Mouse (Mus musculus): ENCODE results near the gene Xrn2. TPM values are rescaled to one million over a fixed set of nuclear protein-coding genes. Genes with fewer than 3 reads are reported as not detected.

Gene Xrn2
- 93.4 and 101 TPM in 2 replicates for polyA plus RNA-seq (2014; fragmentation: Nextera tagmentation; extraction: Ambion mirVana)

DNA sequence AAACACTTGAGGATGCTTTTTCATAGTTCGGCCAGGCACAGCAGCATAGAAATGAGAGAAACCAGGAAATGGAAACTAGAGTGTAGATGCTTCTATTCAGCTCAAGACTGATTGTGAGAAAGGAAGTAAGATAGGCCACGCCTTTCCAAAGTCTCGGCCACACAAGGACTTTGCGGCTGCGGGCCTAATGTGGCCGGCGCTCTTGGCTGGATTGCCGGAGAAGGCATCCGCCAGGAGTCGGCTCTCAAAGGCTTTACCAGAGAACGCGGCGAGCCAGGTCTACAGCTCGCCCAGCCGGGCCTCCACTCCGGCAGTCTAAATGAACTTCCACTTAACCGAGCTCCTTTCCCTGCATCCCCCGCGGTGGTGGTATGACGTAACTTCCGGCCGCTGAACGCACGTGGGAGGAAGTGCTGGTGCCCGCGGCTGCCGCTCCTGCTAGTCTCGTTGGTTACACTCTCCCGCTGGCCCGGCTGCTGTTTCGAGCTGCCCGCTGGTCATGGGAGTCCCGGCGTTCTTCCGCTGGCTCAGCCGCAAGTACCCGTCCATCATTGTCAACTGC is at the start of gene Xrn2:
Gene Xrn2, plus strand, starts transcription at position 374 of the 562 bp plus-strand sequence.
- Histone ChIP-seq H3K4me2 (ENCODE audit: low read length) (peak within 1 kb of the TSS; percentile 74), H3K4me3 (ENCODE audit: low read depth, low read length) (peak within 1 kb of the TSS; percentile 83), H3K4me1 (ENCODE audit: control insufficient read depth, insufficient read depth, low read length) (peaks cover 14% of the 10 kb centered on the region), H3K9me3 (replicated peaks; ENCODE audit: control insufficient read depth, low read length) (no peaks in the 10 kb centered on the region), H3K27me3 (replicated peaks; ENCODE audit: control insufficient read depth, insufficient read depth, low read length) (no peaks in the 10 kb centered on the region), H3K36me3 (ENCODE audit: control insufficient read depth, insufficient read depth, low read length) (no peaks in the 10 kb centered on the region), H3K9ac (ENCODE audit: low read length) (peak within 1 kb of the TSS; percentile 93), H3K27ac (ENCODE audit: low read depth, low read length) (peak within 1 kb of the TSS; percentile 98)
- WGBS, result under 1% methylated on average over 37 of the region's 37 CpGs
- peak; percentile 98 for DNase-seq (ENCODE audit: low spot score)
- peak; percentile 97 for ATAC-seq

DNA sequence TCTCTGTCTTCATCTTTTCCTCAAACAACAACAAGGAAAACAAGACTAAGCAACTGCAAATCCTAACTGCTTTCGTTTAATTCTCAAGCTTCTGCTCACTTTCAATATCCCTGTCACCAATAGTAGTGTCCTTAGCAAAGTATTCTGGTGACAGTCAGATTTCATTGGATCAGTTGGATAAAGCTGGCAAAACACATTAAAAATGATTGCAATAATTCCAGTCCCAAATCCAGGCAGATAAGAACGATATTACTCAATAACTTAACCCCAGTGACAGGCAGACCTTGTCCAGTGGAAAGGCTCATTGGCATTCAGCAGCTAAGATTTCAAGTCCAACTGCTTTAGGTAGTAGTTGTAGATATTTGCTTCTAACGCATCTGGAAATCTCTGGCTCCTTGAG is 37.8 kb upstream of the Xrn2 start:
- H3K4me1 ChIP-seq (ENCODE audit: control insufficient read depth, insufficient read depth, low read length), result no peaks in the 10 kb centered on the region
- no peaks in the 10 kb centered on the region for H3K27me3 ChIP-seq (replicated peaks; ENCODE audit: control insufficient read depth, insufficient read depth, low read length)
- H3K9ac ChIP-seq (ENCODE audit: low read length), result no peak overlapping the region
- DNase-seq (ENCODE audit: low spot score) (no peak), ATAC-seq (no peak)
- no peaks in the 10 kb centered on the region for H3K36me3 ChIP-seq (ENCODE audit: control insufficient read depth, insufficient read depth, low read length)
- H3K9me3 ChIP-seq (replicated peaks; ENCODE audit: control insufficient read depth, low read length), result no peaks in the 10 kb centered on the region
- whole genome bisulfite sequencing, result 92% methylated on average over 3 of the region's 3 CpGs
- H3K27ac ChIP-seq (ENCODE audit: low read depth, low read length), result no peak overlapping the region
- no peak overlapping the region for H3K4me2 ChIP-seq (ENCODE audit: low read length)
- no peak overlapping the region for H3K4me3 ChIP-seq (ENCODE audit: low read depth, low read length)

DNA sequence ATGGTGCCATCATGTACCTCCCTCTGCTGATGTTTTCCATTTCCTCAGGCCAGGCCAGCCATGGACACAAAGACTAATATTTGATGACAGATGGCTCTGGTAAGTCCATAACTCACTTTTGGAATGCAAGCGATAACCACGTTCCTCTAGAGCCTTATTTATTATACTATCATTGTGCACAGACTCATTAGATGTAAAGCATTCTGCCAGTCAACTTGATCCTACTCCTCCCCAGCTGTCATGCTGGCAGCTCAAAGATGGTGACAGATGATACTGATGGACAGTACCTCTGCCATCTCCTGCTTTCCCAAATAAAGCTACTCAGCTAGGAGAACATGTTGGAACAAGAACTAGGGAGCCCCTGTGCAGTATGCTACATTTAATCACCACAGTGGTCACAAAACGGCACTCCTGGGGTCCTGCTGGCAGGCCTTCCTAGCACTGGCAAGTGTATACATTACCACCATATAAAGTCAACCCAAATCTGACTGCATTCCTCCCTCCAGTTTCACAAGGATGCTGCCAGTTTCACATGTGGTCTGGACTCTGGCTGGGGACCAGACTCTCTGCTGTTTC is 37.3 kb upstream of the Xrn2 start:
- H3K27me3 ChIP-seq (replicated peaks; ENCODE audit: control insufficient read depth, insufficient read depth, low read length), result no peaks in the 10 kb centered on the region
- WGBS, result 73% methylated on average over 3 of the region's 3 CpGs
- H3K36me3 ChIP-seq (ENCODE audit: control insufficient read depth, insufficient read depth, low read length), result no peaks in the 10 kb centered on the region
- no peak overlapping the region for H3K4me3 ChIP-seq (ENCODE audit: low read depth, low read length)
- no peak overlapping the region for H3K9ac ChIP-seq (ENCODE audit: low read length)
- no peaks in the 10 kb centered on the region for H3K9me3 ChIP-seq (replicated peaks; ENCODE audit: control insufficient read depth, low read length)
- H3K4me1 ChIP-seq (ENCODE audit: control insufficient read depth, insufficient read depth, low read length), result no peaks in the 10 kb centered on the region
- no peak overlapping the region for H3K27ac ChIP-seq (ENCODE audit: low read depth, low read length)
- ATAC-seq (no peak), DNase-seq (ENCODE audit: low spot score) (no peak)
- H3K4me2 ChIP-seq (ENCODE audit: low read length), result no peak overlapping the region

DNA sequence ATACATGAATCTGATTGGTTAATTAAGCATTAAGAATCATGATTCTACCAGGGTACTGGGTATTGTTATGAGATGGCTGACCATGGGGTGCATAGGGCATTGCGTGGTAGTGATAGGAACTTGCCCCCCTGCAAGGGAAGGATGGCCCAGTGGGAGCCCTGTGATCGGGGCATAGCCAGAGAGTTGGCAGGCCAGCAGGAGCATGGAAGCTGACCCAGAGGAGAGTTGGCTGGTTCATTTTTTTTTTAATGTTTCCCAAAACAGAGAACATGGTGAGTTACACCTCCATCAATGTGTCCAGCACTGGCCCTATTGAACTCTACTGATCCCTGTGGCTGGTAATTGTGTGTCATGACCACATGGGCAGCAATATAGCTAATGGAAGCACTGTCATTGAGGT is 30.0 kb upstream of the Xrn2 start:
- no peak for ATAC-seq
- DNase-seq (ENCODE audit: low spot score), result no peak
- 93% methylated on average over 2 of the region's 2 CpGs for WGBS

DNA sequence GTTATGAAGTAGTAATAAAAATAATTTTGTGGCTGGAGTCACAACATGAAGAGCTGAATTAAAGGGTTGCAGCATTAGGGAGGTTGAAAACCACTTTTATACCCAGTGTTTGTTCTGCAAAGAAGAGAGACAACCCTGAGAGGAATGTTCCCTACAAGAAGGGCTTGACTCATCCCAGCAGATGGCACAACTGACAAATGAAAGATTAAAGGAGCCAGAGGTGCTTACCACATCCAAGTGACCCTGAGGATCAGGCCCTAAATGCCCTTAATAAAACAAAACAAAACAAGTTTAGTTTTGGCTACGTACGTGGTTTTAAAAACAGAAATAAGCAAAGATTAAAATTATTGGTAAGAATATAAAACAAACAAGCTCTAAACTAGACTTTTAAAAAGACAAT is 28.0 kb upstream of the Xrn2 start:
- H3K9ac ChIP-seq (ENCODE audit: low read length), result no peak overlapping the region
- no peak overlapping the region for H3K27ac ChIP-seq (ENCODE audit: low read depth, low read length)
- H3K4me3 ChIP-seq (ENCODE audit: low read depth, low read length), result no peak overlapping the region
- WGBS, result 97% methylated on average over 2 of the region's 2 CpGs
- H3K36me3 ChIP-seq (ENCODE audit: control insufficient read depth, insufficient read depth, low read length), result no peaks in the 10 kb centered on the region
- H3K27me3 ChIP-seq (replicated peaks; ENCODE audit: control insufficient read depth, insufficient read depth, low read length), result no peaks in the 10 kb centered on the region
- H3K4me1 ChIP-seq (ENCODE audit: control insufficient read depth, insufficient read depth, low read length), result 0 out of 2 replicates have a peak, but pooled peaks cover 2% of the 10 kb centered on the region
- no peak overlapping the region for H3K4me2 ChIP-seq (ENCODE audit: low read length)
- ATAC-seq (no peak), DNase-seq (ENCODE audit: low spot score) (no peak)
- no peaks in the 10 kb centered on the region for H3K9me3 ChIP-seq (replicated peaks; ENCODE audit: control insufficient read depth, low read length)

More for the DNA sequence above, 30.0 kb upstream of the Xrn2 start:
- Histone ChIP-seq H3K4me1 (ENCODE audit: control insufficient read depth, insufficient read depth, low read length) (0 out of 2 replicates have a peak, but pooled peaks cover 2% of the 10 kb centered on the region), H3K36me3 (ENCODE audit: control insufficient read depth, insufficient read depth, low read length) (no peaks in the 10 kb centered on the region), H3K9me3 (replicated peaks; ENCODE audit: control insufficient read depth, low read length) (no peaks in the 10 kb centered on the region), H3K27me3 (replicated peaks; ENCODE audit: control insufficient read depth, insufficient read depth, low read length) (no peaks in the 10 kb centered on the region), H3K4me3 (ENCODE audit: low read depth, low read length) (no peak overlapping the region), H3K27ac (ENCODE audit: low read depth, low read length) (no peak overlapping the region), H3K9ac (ENCODE audit: low read length) (no peak overlapping the region), H3K4me2 (ENCODE audit: low read length) (no peak overlapping the region)

DNA sequence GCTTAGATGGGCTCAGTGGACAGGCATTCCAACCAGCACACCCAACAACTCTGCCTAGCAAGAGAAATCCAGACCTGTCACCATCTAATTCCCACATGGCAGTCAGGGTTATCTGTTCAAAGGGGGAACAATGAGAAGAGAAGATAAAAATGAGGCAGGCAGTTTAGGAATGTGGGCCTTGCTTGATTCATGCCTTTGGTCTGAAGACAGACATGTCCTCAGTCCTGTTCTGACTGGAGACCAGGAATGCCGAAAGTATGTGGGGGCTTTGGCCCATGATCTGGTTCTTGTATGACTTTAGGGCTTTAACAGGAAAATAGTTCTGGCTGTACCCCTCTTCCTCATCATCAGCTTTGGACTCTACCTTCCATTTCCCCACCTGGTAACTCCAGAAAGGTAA is 27.0 kb upstream of the Xrn2 start:
- no peaks in the 10 kb centered on the region for H3K36me3 ChIP-seq (ENCODE audit: control insufficient read depth, insufficient read depth, low read length)
- 0 out of 2 replicates have a peak, but pooled peaks cover 2% of the 10 kb centered on the region for H3K4me1 ChIP-seq (ENCODE audit: control insufficient read depth, insufficient read depth, low read length)
- no peak overlapping the region for H3K4me2 ChIP-seq (ENCODE audit: low read length)
- ATAC-seq (no peak), DNase-seq (ENCODE audit: low spot score) (no peak)
- H3K4me3 ChIP-seq (ENCODE audit: low read depth, low read length), result no peak overlapping the region
- WGBS, result 96% methylated on average over 1 of the region's 1 CpGs
- no peak overlapping the region for H3K27ac ChIP-seq (ENCODE audit: low read depth, low read length)
- H3K9ac ChIP-seq (ENCODE audit: low read length), result no peak overlapping the region
- H3K9me3 ChIP-seq (replicated peaks; ENCODE audit: control insufficient read depth, low read length), result no peaks in the 10 kb centered on the region
- no peaks in the 10 kb centered on the region for H3K27me3 ChIP-seq (replicated peaks; ENCODE audit: control insufficient read depth, insufficient read depth, low read length)

DNA sequence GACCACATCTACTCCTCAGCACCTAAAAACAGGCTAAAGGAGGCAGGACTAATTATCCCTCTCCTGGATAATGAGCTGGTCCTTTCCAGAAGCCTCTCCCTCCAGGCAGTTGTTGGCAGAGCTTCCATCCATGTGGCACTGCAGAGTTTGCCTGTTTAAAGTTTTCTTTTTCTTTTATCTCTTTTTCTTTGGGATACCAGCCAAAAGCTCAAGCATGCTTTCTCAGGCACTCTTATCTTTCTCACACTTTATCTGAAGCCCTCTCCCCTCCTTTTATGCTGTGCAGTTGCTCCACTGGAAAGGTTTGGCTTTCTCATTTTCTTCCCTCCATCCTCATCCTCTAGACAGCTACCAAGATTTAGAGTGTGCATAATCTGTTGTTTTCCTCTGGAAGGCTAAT is 26.4 kb upstream of the Xrn2 start:
- H3K27me3 ChIP-seq (replicated peaks; ENCODE audit: control insufficient read depth, insufficient read depth, low read length), result no peaks in the 10 kb centered on the region
- H3K27ac ChIP-seq (ENCODE audit: low read depth, low read length), result no peak overlapping the region
- no peaks in the 10 kb centered on the region for H3K9me3 ChIP-seq (replicated peaks; ENCODE audit: control insufficient read depth, low read length)
- H3K4me2 ChIP-seq (ENCODE audit: low read length), result no peak overlapping the region
- H3K9ac ChIP-seq (ENCODE audit: low read length), result no peak overlapping the region
- 0 out of 2 replicates have a peak, but pooled peaks cover under 1% of the 10 kb centered on the region for H3K4me1 ChIP-seq (ENCODE audit: control insufficient read depth, insufficient read depth, low read length)
- H3K4me3 ChIP-seq (ENCODE audit: low read depth, low read length), result no peak overlapping the region
- ATAC-seq (no peak), DNase-seq (ENCODE audit: low spot score) (no peak)
- no peaks in the 10 kb centered on the region for H3K36me3 ChIP-seq (ENCODE audit: control insufficient read depth, insufficient read depth, low read length)

DNA sequence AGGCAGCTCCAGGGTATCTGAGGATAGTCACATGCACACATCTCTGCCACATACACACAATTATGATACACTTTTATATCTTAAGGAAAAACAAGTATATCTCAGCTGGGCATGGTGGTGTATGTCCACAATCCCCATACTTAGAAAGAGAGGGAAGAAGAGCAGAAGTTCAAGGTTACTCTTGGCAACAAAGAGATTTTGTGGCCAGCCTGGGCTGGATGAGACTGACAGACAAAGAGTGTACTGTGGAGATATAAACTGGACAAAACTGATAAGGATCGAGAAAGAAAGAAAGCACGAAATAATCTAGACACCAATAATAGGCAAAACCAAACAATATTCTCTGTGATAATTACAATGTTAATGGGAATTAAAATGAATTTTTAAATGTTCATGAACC is 5.5 kb upstream of the Xrn2 start:
- no peak for ATAC-seq
- Histone ChIP-seq H3K4me2 (ENCODE audit: low read length) (no peak overlapping the region), H3K9me3 (replicated peaks; ENCODE audit: control insufficient read depth, low read length) (no peaks in the 10 kb centered on the region), H3K4me1 (ENCODE audit: control insufficient read depth, insufficient read depth, low read length) (peaks cover 4% of the 10 kb centered on the region), H3K9ac (ENCODE audit: low read length) (no peak overlapping the region), H3K27ac (ENCODE audit: low read depth, low read length) (no peak overlapping the region), H3K27me3 (replicated peaks; ENCODE audit: control insufficient read depth, insufficient read depth, low read length) (no peaks in the 10 kb centered on the region), H3K4me3 (ENCODE audit: low read depth, low read length) (no peak overlapping the region), H3K36me3 (ENCODE audit: control insufficient read depth, insufficient read depth, low read length) (no peaks in the 10 kb centered on the region)
- DNase-seq (ENCODE audit: low spot score), result no peak
- 92% methylated on average over 2 of the region's 2 CpGs for WGBS

DNA sequence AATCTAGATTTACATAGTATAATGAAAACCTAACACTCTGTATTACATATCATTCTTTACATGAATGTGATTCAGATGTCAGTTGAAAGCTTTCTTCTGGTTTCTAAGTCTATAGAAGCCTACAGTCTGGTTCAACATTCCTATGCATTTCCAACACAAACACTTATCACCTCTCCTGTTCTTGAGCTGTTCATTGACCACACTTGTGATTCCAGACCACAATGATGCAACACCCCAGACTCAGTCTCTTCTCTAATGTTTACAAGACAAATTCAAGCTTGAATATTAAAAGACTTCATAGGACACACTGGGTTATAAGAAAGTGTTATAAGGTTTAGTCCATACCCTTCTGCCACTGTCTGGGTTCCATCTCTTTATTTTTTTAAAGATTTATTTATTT is 3.7 kb upstream of the Xrn2 start:
- no peak for ATAC-seq

More for the DNA sequence above, 3.7 kb upstream of the Xrn2 start:
- Histone ChIP-seq H3K9ac (ENCODE audit: low read length) (no peak overlapping the region), H3K27me3 (replicated peaks; ENCODE audit: control insufficient read depth, insufficient read depth, low read length) (no peaks in the 10 kb centered on the region), H3K36me3 (ENCODE audit: control insufficient read depth, insufficient read depth, low read length) (no peaks in the 10 kb centered on the region), H3K4me2 (ENCODE audit: low read length) (no peak overlapping the region), H3K27ac (ENCODE audit: low read depth, low read length) (no peak overlapping the region), H3K9me3 (replicated peaks; ENCODE audit: control insufficient read depth, low read length) (no peaks in the 10 kb centered on the region), H3K4me3 (ENCODE audit: low read depth, low read length) (no peak overlapping the region), H3K4me1 (ENCODE audit: control insufficient read depth, insufficient read depth, low read length) (peaks cover 7% of the 10 kb centered on the region)
- no peak for DNase-seq (ENCODE audit: low spot score)

Data from forebrain, embryonic 14.5 days (tissue).